Mouse (Mus musculus) heart, postnatal 0 days (tissue): ENCODE measurements at regions not wholly inside any gene's neighbourhood (a gene's known extent, or its start where the extent isn't known, plus 50 kb on each side); places are given as distances from the start of the nearest gene placed in this dataset.

Experiments
- CTCF ChIP-seq: IDR thresholded peaks from 2 replicates; pipeline ENCODE4 v1.5.1; 2016; ENCODE audit warnings: antibody characterized with exemption, control low read depth, low read depth
- EP300 ChIP-seq: IDR thresholded peaks from 2 replicates; pipeline ENCODE4 v1.6.1; 2016; ENCODE audit warnings: antibody characterized with exemption, low read depth

- no peak for TF ChIP-seq CTCF
- no peak for TF ChIP-seq EP300
Observed at GRCm38 (mm10) chrX:10994910-10995309, 280.1 kb downstream of the Mid1ip1 start.
